Mouse (Mus musculus) lung, postnatal 0 days (tissue): ENCODE measurements around the gene Gmcl1.

Source experiments
- CTCF ChIP-seq: IDR thresholded peaks from 2 replicates; pipeline ENCODE4 v1.5.1; 2016; ENCODE audit warnings: antibody characterized with exemption, mild to moderate bottlenecking
- EP300 ChIP-seq: IDR thresholded peaks from 2 replicates; pipeline ENCODE4 v1.6.1; 2016; ENCODE audit warnings: antibody characterized with exemption, mild to moderate bottlenecking, control low read depth

- TF ChIP-seq EP300, result no peak
- no peak for TF ChIP-seq CTCF
These were observed 41.8 kb upstream of the Gmcl1 start for GRCm38 (mm10) chr6:86774937-86775336.
